Mouse (Mus musculus) kidney, adult 2 months (tissue): ENCODE measurements around the gene Lrrk1.

Experiments used
- CTCF ChIP-seq: fragments of 200-500 bp; conservative IDR thresholded peaks from 2 replicates; pipeline ENCODE4 v1.5.1; 2011; ENCODE audit warnings: low read depth, mild to moderate bottlenecking, control low read depth, low read length, moderate library complexity, mixed read lengths; ENCODE audit not compliant: insufficient read depth, insufficient read length
- POLR2A ChIP-seq: fragments of 200-500 bp; IDR thresholded peaks from one replicate; pipeline ENCODE4 v1.6.1; 2011; ENCODE audit warnings: low read depth, low read length, control low read depth

DNA sequence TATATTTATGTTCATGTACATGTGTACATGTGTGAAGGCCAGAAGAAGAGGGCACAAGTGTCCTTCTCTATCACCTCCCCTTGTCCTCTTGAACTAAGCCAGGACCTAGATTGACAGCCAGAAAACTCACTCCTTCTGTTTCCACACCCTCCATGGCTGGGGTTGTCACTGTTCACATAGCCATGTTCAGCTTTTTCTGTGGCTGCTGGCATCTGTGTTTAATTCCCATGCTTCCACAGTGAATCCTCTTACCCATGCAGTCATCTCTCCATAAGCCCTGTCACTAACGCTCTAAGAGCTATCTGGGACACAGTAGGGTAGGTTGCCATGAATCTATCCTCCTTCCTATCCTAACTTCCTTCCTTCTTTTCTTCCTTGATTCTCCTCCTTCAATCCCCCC lies 192.3 kb downstream of the Lrrk1 start:
- TF ChIP-seq CTCF (no peak), POLR2A (no peak)
